Mouse (Mus musculus) heart, adult 2 months (tissue): Measurements from ENCODE around the gene Gm5447.

Experiments
- CTCF ChIP-seq: fragments of 200-600 bp; IDR thresholded peaks from 2 replicates; pipeline ENCODE4 v1.8.1; 2022; ENCODE audit warnings: antibody characterized with exemption, mild to moderate bottlenecking, moderate library complexity
- POLR2A ChIP-seq: fragments of 200-500 bp; IDR thresholded peaks from 2 replicates; pipeline ENCODE4 v1.6.1; 2011; ENCODE audit warnings: mild to moderate bottlenecking, low read depth, low read length, control low read depth; ENCODE audit not compliant: insufficient read depth

DNA sequence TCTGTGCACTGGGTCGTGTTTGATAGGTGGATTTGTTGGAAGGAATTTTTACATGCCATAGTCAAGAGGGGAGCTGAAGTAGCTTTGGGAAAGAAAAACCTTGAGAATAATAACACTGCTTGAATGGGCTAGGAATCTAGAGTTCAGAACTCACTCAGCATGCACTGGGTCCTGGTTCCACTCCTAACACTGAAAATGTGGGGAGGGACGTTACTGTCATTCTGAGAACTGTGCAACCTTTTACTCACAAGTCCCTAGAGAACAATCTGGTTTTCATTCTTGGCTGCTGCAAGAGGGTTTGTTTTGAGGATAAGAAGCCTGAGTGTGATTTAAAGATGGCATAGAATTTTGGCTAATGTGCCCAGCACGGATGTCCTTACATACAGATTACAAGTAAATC is 49.7 kb downstream of the Gm5447 start:
- TF ChIP-seq POLR2A (no peak), CTCF (no peak)
